ENCODE assay signal across 8 mouse cellular contexts in the genomic region with DNA sequence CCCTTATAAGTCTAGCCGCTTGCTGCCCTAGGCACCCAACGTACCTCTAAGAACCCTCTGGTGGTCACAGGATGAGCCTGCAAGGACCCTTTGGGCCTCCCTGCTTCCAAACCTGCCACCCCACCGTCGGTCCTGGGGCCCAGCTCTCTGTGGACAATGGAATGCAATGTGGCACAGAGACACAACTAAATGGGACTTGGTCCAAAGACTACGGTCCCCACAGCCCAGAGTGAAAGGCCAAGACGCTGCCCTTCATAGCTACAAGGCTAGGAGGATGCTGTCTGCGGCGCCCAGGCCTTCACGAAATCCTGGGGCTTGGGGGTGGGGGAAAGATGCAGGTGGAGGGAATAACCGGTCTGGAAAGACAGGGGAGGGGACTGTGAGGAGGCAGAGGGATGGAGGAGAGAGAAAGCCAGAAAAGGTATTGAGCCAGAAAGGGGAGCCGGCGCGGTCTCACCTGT. TPM values are rescaled to one million over a fixed set of nuclear protein-coding genes. Genes with fewer than 3 reads are reported as not detected.
DNase-seq lines count a peak whose midpoint lies in the region; ATAC-seq and TF ChIP-seq lines count a peak whose summit lies in the region.

No protein-coding gene starts in this region.

- no peaks in the 10 kb centered on the region for H3K9me3 ChIP-seq in heart, embryonic 10.5 days
- no peaks in the 10 kb centered on the region for H3K9me3 ChIP-seq in intestine, embryonic 14.5 days (ENCODE audit: control insufficient read depth, low read length)
- H3K9me3 ChIP-seq in neural tube, embryonic 12.5 days = no peaks in the 10 kb centered on the region

- TF ChIP-seq POLR2A in testis, adult 2 months (IDR thresholded peaks at IDR 0.05; ENCODE audit: control insufficient read depth, low read depth, low read length) = no peak

- no peak for TF ChIP-seq CTCF in testis, adult 2 months (IDR thresholded peaks at IDR 0.05; ENCODE audit: control insufficient read depth, insufficient read depth, insufficient replicate concordance, low read depth, low read length)

- WGBS in heart, embryonic 10.5 days = 27% methylated on average over 10 of the region's 13 CpGs
- 18% methylated on average over 13 of the region's 13 CpGs for WGBS in intestine, embryonic 14.5 days
- WGBS in neural tube, embryonic 12.5 days = 12% methylated on average over 13 of the region's 13 CpGs

- no peaks in the 10 kb centered on the region; the same call in 1 of the 2 replicates for H3K36me3 ChIP-seq in heart, embryonic 10.5 days
- H3K36me3 ChIP-seq in testis, adult 2 months (ENCODE audit: control insufficient read depth, insufficient read depth, low read length) = no peaks in the 10 kb centered on the region
- H3K36me3 ChIP-seq in intestine, embryonic 14.5 days (ENCODE audit: control insufficient read depth, insufficient read depth, low read length) = no peaks in the 10 kb centered on the region
- H3K36me3 ChIP-seq in neural tube, embryonic 12.5 days = peaks cover 25% of the 10 kb centered on the region

- no peak for ATAC-seq in intestine, embryonic 14.5 days (replicated peaks; ENCODE audit: low FRiP score, low TSS enrichment, low read depth)
- peak; percentile 13 for ATAC-seq in neural tube, embryonic 12.5 days (ENCODE audit: low FRiP score, low read depth)

- peak overlapping the region; percentile 57 for H3K4me3 ChIP-seq in heart, embryonic 10.5 days
- H3K4me3 ChIP-seq in testis, adult 2 months (ENCODE audit: control insufficient read depth, low read depth, low read length) = peak overlapping the region; percentile 61
- peak overlapping the region; percentile 27 for H3K4me3 ChIP-seq in intestine, embryonic 14.5 days (ENCODE audit: low read depth, low read length)
- H3K4me3 ChIP-seq in neural tube, embryonic 12.5 days = peak overlapping the region; percentile 59

- H3K9ac ChIP-seq in intestine, embryonic 14.5 days (ENCODE audit: low read length) = peak overlapping the region; percentile 4; the same call in 1 of the 2 replicates
- peak overlapping the region; percentile 83 for H3K9ac ChIP-seq in neural tube, embryonic 12.5 days

- H3K27me3 ChIP-seq in heart, embryonic 10.5 days (ENCODE audit: insufficient read depth, poor library complexity, severe bottlenecking) = peaks cover 72% of the 10 kb centered on the region
- no peaks in the 10 kb centered on the region for H3K27me3 ChIP-seq in testis, adult 2 months (ENCODE audit: control insufficient read depth, insufficient read depth, low read length)
- H3K27me3 ChIP-seq in intestine, embryonic 14.5 days (replicated peaks; ENCODE audit: control insufficient read depth, insufficient read depth, low read length) = peaks cover 34% of the 10 kb centered on the region
- H3K27me3 ChIP-seq in neural tube, embryonic 12.5 days (replicated peaks) = 0 out of 2 replicates have a peak, but pooled peaks cover 3% of the 10 kb centered on the region

- peak overlapping the region; percentile 55 for H3K4me2 ChIP-seq in intestine, embryonic 14.5 days (ENCODE audit: low read length)
- peak overlapping the region; percentile 76 for H3K4me2 ChIP-seq in neural tube, embryonic 12.5 days (replicated peaks)

- no peak for DNase-seq in heart, embryonic 10.5 days (ENCODE audit: low spot score)
- DNase-seq in heart, adult 8-10 months (ENCODE audit: low spot score) = no peak
- DNase-seq in testis, postnatal 14 days (ENCODE audit: low spot score) = no peak
- no peak for DNase-seq in intestine, embryonic 14.5 days (ENCODE audit: low spot score)
- no peak for DNase-seq in urinary bladder, postnatal 25 days (ENCODE audit: low spot score)
- no peak for DNase-seq in adrenal gland, adult 8-10 months

- peaks cover 38% of the 10 kb centered on the region for H3K4me1 ChIP-seq in heart, embryonic 10.5 days
- peaks cover 13% of the 10 kb centered on the region for H3K4me1 ChIP-seq in testis, adult 2 months (ENCODE audit: control insufficient read depth, insufficient read depth, low read length)
- H3K4me1 ChIP-seq in intestine, embryonic 14.5 days (replicated peaks; ENCODE audit: control insufficient read depth, insufficient read depth, low read length) = peaks cover 30% of the 10 kb centered on the region
- H3K4me1 ChIP-seq in neural tube, embryonic 12.5 days = peaks cover 47% of the 10 kb centered on the region

- H3K27ac ChIP-seq in heart, embryonic 10.5 days = peak overlapping the region; percentile 25; the same call in 1 of the 2 replicates
- no peak overlapping the region for H3K27ac ChIP-seq in testis, adult 2 months (ENCODE audit: control insufficient read depth, insufficient read depth, low read depth, low read length)
- no peak overlapping the region for H3K27ac ChIP-seq in intestine, embryonic 14.5 days (ENCODE audit: low read depth)
- peak overlapping the region; percentile 91 for H3K27ac ChIP-seq in neural tube, embryonic 12.5 days

RNA-seq across cellular contexts. Expression of gene Nacad, which starts 0.8 kb away (rescaled TPM):
- polyA plus RNA-seq in heart, embryonic 10.5 days (2016; fragmentation: Nextera tagmentation; extraction: Ambion mirVana) = 2.4 and 2.9 TPM in 2 replicates
- total RNA-seq in heart, adult 8-10 months (2022) = under 1 TPM; 0.22 to 0.65 (median 0.50) TPM
- polyA plus RNA-seq in testis, adult 2 months (2012; rRNA removed) = 1.0 and 1.4 TPM in 2 replicates
- 5.7 and 9.0 TPM in 2 replicates for polyA plus RNA-seq in intestine, embryonic 14.5 days (2014; fragmentation: Nextera tagmentation; extraction: Ambion mirVana)
- polyA plus RNA-seq in neural tube, embryonic 12.5 days (2016; fragmentation: Nextera tagmentation; extraction: Ambion mirVana) = 102 and 111 TPM in 2 replicates
- total RNA-seq in adrenal gland, adult 8-10 months (2022) = 1 to 10 TPM; 1.2 to 2.8 (median 1.8) TPM

RNA-seq across cellular contexts. Expression of gene Tbrg4, which starts 20.8 kb away (rescaled TPM):
- polyA plus RNA-seq in heart, embryonic 10.5 days (2016; fragmentation: Nextera tagmentation; extraction: Ambion mirVana) = 72.1 and 73.8 TPM in 2 replicates
- total RNA-seq in heart, adult 8-10 months (2022) = 100 to 1,000 TPM in 3 of 4 experiments, 10 to 100 TPM in 1; 96.9 to 117 (median 106) TPM
- 57.1 and 66.9 TPM in 2 replicates for polyA plus RNA-seq in testis, adult 2 months (2012; rRNA removed)
- 52.1 and 58.0 TPM in 2 replicates for polyA plus RNA-seq in intestine, embryonic 14.5 days (2014; fragmentation: Nextera tagmentation; extraction: Ambion mirVana)
- polyA plus RNA-seq in neural tube, embryonic 12.5 days (2016; fragmentation: Nextera tagmentation; extraction: Ambion mirVana) = 42.3 and 46.3 TPM in 2 replicates
- total RNA-seq in adrenal gland, adult 8-10 months (2022) = 10 to 100 TPM; 49.3 to 68.1 (median 60.4) TPM

RNA-seq across cellular contexts. Expression of gene Wap, which starts 33.4 kb away (rescaled TPM):
- not detected in 2 replicates for polyA plus RNA-seq in heart, embryonic 10.5 days (2016; fragmentation: Nextera tagmentation; extraction: Ambion mirVana)
- total RNA-seq in heart, adult 8-10 months (2022) = not detected
- polyA plus RNA-seq in testis, adult 2 months (2012; rRNA removed) = 0.32 TPM in 1 of 2 replicates, not detected in the other
- polyA plus RNA-seq in intestine, embryonic 14.5 days (2014; fragmentation: Nextera tagmentation; extraction: Ambion mirVana) = not detected in 2 replicates
- polyA plus RNA-seq in neural tube, embryonic 12.5 days (2016; fragmentation: Nextera tagmentation; extraction: Ambion mirVana) = not detected in 2 replicates
- total RNA-seq in adrenal gland, adult 8-10 months (2022) = not detected

RNA-seq across cellular contexts. Expression of gene Ramp3, which starts 53.3 kb away (rescaled TPM):
- polyA plus RNA-seq in heart, embryonic 10.5 days (2016; fragmentation: Nextera tagmentation; extraction: Ambion mirVana) = 1.3 and 2.5 TPM in 2 replicates
- total RNA-seq in heart, adult 8-10 months (2022) = 1 to 10 TPM; 4.0 to 5.6 (median 5.5) TPM
- polyA plus RNA-seq in testis, adult 2 months (2012; rRNA removed) = 11.2 and 15.2 TPM in 2 replicates
- 9.3 and 10.9 TPM in 2 replicates for polyA plus RNA-seq in intestine, embryonic 14.5 days (2014; fragmentation: Nextera tagmentation; extraction: Ambion mirVana)
- polyA plus RNA-seq in neural tube, embryonic 12.5 days (2016; fragmentation: Nextera tagmentation; extraction: Ambion mirVana) = 13.3 and 15.2 TPM in 2 replicates
- total RNA-seq in adrenal gland, adult 8-10 months (2022) = 10 to 100 TPM; 15.8 to 20.8 (median 19.9) TPM

RNA-seq across cellular contexts. Expression of gene Ccm2, which starts 58.4 kb away (rescaled TPM):
- 86.1 and 108 TPM in 2 replicates for polyA plus RNA-seq in heart, embryonic 10.5 days (2016; fragmentation: Nextera tagmentation; extraction: Ambion mirVana)
- total RNA-seq in heart, adult 8-10 months (2022) = 10 to 100 TPM; 26.3 to 33.8 (median 29.8) TPM
- 21.1 and 22.5 TPM in 2 replicates for polyA plus RNA-seq in testis, adult 2 months (2012; rRNA removed)
- polyA plus RNA-seq in intestine, embryonic 14.5 days (2014; fragmentation: Nextera tagmentation; extraction: Ambion mirVana) = 87.0 and 90.6 TPM in 2 replicates
- polyA plus RNA-seq in neural tube, embryonic 12.5 days (2016; fragmentation: Nextera tagmentation; extraction: Ambion mirVana) = 100 and 103 TPM in 2 replicates
- total RNA-seq in adrenal gland, adult 8-10 months (2022) = 10 to 100 TPM; 35.8 to 40.8 (median 40.5) TPM

Comparison
In these comparisons a context has a peak if more than half of its experiments do, and no peak if none do; other contexts are left out.
1. H3K27ac ChIP-seq: peak in heart, embryonic 10.5 days (single experiment) and neural tube, embryonic 12.5 days (single experiment); none in testis, adult 2 months (single experiment) and intestine, embryonic 14.5 days (single experiment).
2. RNA of gene Nacad, which starts 0.8 kb away (polyA plus RNA-seq): 102 to 111 TPM in neural tube, embryonic 12.5 days; 5.7 to 9.0 TPM in intestine, embryonic 14.5 days, 2.4 to 2.9 TPM in heart, embryonic 10.5 days and 1.0 to 1.4 TPM in testis, adult 2 months; every median in the first group is over 10 times any median in the second.
3. Peak in every context shown above with its lines, with median percentiles within 50 percentile points of each other: H3K4me3 ChIP-seq.